In genomic region chr3:57575660-57576055, GRCm38 (mm10) we compare ENCODE assay signal across 8 mouse cellular contexts. TPM values are rescaled to one million over a fixed set of nuclear protein-coding genes. Genes with fewer than 3 reads are reported as not detected.
A peak's percentile ranks its signal among the peaks of the same experiment; 100 is the strongest.
DNase-seq lines count a peak whose midpoint lies in the region; ATAC-seq and TF ChIP-seq lines count a peak whose summit lies in the region.

Wwtr1 (minus strand) TSS chr3:57575910.

- 0% methylated on average over 36 of the region's 36 CpGs for WGBS in heart, embryonic 11.5 days (ENCODE audit: insufficient replicate concordance)
- WGBS in kidney, postnatal 0 days: under 1% methylated on average over 36 of the region's 36 CpGs
- under 1% methylated on average over 36 of the region's 36 CpGs for WGBS in liver, embryonic 11.5 days

- no peak for TF ChIP-seq CTCF in kidney, postnatal 0 days (IDR thresholded peaks at IDR 0.05; ENCODE audit: low read depth)
- TF ChIP-seq CTCF in testis, adult 2 months (IDR thresholded peaks at IDR 0.05; ENCODE audit: control insufficient read depth, insufficient read depth, insufficient replicate concordance, low read depth, low read length): no peak

- peak; percentile 49; the same call in 1 of the 2 replicates for TF ChIP-seq POLR2A in testis, adult 2 months (IDR thresholded peaks at IDR 0.05; ENCODE audit: control insufficient read depth, low read depth, low read length)

- no peaks in the 10 kb centered on the region for H3K9me3 ChIP-seq in heart, embryonic 11.5 days (replicated peaks; ENCODE audit: control insufficient read depth, low read length)
- H3K9me3 ChIP-seq in kidney, postnatal 0 days (replicated peaks; ENCODE audit: low read length): no peaks in the 10 kb centered on the region
- no peaks in the 10 kb centered on the region for H3K9me3 ChIP-seq in liver, embryonic 11.5 days (ENCODE audit: control insufficient read depth, low read length)

- H3K4me3 ChIP-seq in heart, embryonic 11.5 days (ENCODE audit: low read depth, low read length): peak within 1 kb of the TSS; percentile 67
- peak within 1 kb of the TSS; percentile 96 for H3K4me3 ChIP-seq in kidney, postnatal 0 days (replicated peaks; ENCODE audit: low read depth, low read length)
- H3K4me3 ChIP-seq in liver, embryonic 11.5 days (ENCODE audit: low read depth, low read length): peak within 1 kb of the TSS; percentile 75
- H3K4me3 ChIP-seq in testis, adult 2 months (ENCODE audit: control insufficient read depth, low read depth, low read length): peak within 1 kb of the TSS; percentile 88

- peaks cover 4% of the 10 kb centered on the region; the same call in 1 of the 2 replicates for H3K36me3 ChIP-seq in heart, embryonic 11.5 days (ENCODE audit: control insufficient read depth, insufficient read depth, low read length)
- H3K36me3 ChIP-seq in kidney, postnatal 0 days (ENCODE audit: insufficient read depth, low read length): no peaks in the 10 kb centered on the region
- H3K36me3 ChIP-seq in liver, embryonic 11.5 days (ENCODE audit: control insufficient read depth, insufficient read depth, low read length): no peaks in the 10 kb centered on the region
- H3K36me3 ChIP-seq in testis, adult 2 months (ENCODE audit: control insufficient read depth, insufficient read depth, low read length): no peaks in the 10 kb centered on the region

- H3K4me2 ChIP-seq in heart, embryonic 11.5 days: peak within 1 kb of the TSS; percentile 90
- peak within 1 kb of the TSS; percentile 94 for H3K4me2 ChIP-seq in kidney, postnatal 0 days (ENCODE audit: low read length)
- H3K4me2 ChIP-seq in liver, embryonic 11.5 days: peak within 1 kb of the TSS; percentile 91

- peak; percentile 94 for ATAC-seq in heart, embryonic 11.5 days (replicated peaks; ENCODE audit: insufficient number of reproducible peaks, low FRiP score, low TSS enrichment)
- ATAC-seq in kidney, postnatal 0 days (replicated peaks; ENCODE audit: low FRiP score, low read depth): peak; percentile 95
- ATAC-seq in liver, embryonic 11.5 days (replicated peaks; ENCODE audit: low FRiP score): peak; percentile 91

- H3K4me1 ChIP-seq in heart, embryonic 11.5 days (ENCODE audit: control insufficient read depth, insufficient read depth, low read length): peaks cover 17% of the 10 kb centered on the region; the same call in 1 of the 2 replicates
- H3K4me1 ChIP-seq in kidney, postnatal 0 days (replicated peaks; ENCODE audit: insufficient read depth, low read length): peaks cover 23% of the 10 kb centered on the region
- peaks cover 3% of the 10 kb centered on the region for H3K4me1 ChIP-seq in liver, embryonic 11.5 days (replicated peaks; ENCODE audit: control insufficient read depth, insufficient read depth, low read length)
- H3K4me1 ChIP-seq in testis, adult 2 months (ENCODE audit: control insufficient read depth, insufficient read depth, low read length): peaks cover 14% of the 10 kb centered on the region

- peak within 1 kb of the TSS; percentile 98 for H3K27ac ChIP-seq in heart, embryonic 11.5 days (ENCODE audit: low read depth, low read length)
- peak within 1 kb of the TSS; percentile 99 for H3K27ac ChIP-seq in kidney, postnatal 0 days
- peak within 1 kb of the TSS; percentile 60 for H3K27ac ChIP-seq in liver, embryonic 11.5 days (ENCODE audit: low read depth, low read length)
- peak within 1 kb of the TSS; percentile 91 for H3K27ac ChIP-seq in testis, adult 2 months (ENCODE audit: control insufficient read depth, insufficient read depth, low read depth, low read length)

- no peaks in the 10 kb centered on the region for H3K27me3 ChIP-seq in heart, embryonic 11.5 days (ENCODE audit: control insufficient read depth, insufficient read depth, low read length)
- no peaks in the 10 kb centered on the region for H3K27me3 ChIP-seq in kidney, postnatal 0 days (ENCODE audit: insufficient read depth, low read length)
- H3K27me3 ChIP-seq in liver, embryonic 11.5 days (replicated peaks; ENCODE audit: control insufficient read depth, insufficient read depth, low read length): peaks cover 3% of the 10 kb centered on the region; the same call in 1 of the 2 replicates
- H3K27me3 ChIP-seq in testis, adult 2 months (ENCODE audit: control insufficient read depth, insufficient read depth, low read length): peaks cover 6% of the 10 kb centered on the region

- peak; percentile 97 for DNase-seq in kidney, adult 11 months
- DNase-seq in kidney, adult 18-20 months: no peak
- peak; percentile 89 for DNase-seq in fibroblast of lung, adult 2 months (ENCODE audit: low read depth)
- peak; percentile 98 for DNase-seq in kidney, postnatal 0 days (ENCODE audit: low spot score)
- peak; percentile 87 for DNase-seq in liver, embryonic 11.5 days (ENCODE audit: low spot score)
- peak; percentile 90 for DNase-seq in neural tube, embryonic 10.5 days (ENCODE audit: extremely low spot score, low spot score)

- peak within 1 kb of the TSS; percentile 87 for H3K9ac ChIP-seq in heart, embryonic 11.5 days (ENCODE audit: low read depth, low read length)
- H3K9ac ChIP-seq in kidney, postnatal 0 days (ENCODE audit: low read depth, low read length): peak within 1 kb of the TSS; percentile 94
- H3K9ac ChIP-seq in liver, embryonic 11.5 days (ENCODE audit: low read depth, low read length): peak within 1 kb of the TSS; percentile 72

RNA-seq across cellular contexts. Expression of gene Wwtr1, which starts in this region (rescaled TPM):
- 12.9 and 17.4 TPM in 2 replicates for polyA plus RNA-seq in heart, embryonic 11.5 days (2014; fragmentation: Nextera tagmentation; extraction: Ambion mirVana)
- polyA plus RNA-seq in kidney, postnatal 0 days (2015; fragmentation: Nextera tagmentation; extraction: Ambion mirVana): 28.9 TPM in 2 replicates
- polyA plus RNA-seq in liver, embryonic 11.5 days (2014; fragmentation: Nextera tagmentation; extraction: Ambion mirVana): 3.9 and 5.1 TPM in 2 replicates
- polyA plus RNA-seq in testis, adult 2 months (2012; rRNA removed): 23.0 and 24.4 TPM in 2 replicates
